Mouse (Mus musculus): Measurements from ENCODE around the gene Fam198a.

Fam198a gene

DNA sequence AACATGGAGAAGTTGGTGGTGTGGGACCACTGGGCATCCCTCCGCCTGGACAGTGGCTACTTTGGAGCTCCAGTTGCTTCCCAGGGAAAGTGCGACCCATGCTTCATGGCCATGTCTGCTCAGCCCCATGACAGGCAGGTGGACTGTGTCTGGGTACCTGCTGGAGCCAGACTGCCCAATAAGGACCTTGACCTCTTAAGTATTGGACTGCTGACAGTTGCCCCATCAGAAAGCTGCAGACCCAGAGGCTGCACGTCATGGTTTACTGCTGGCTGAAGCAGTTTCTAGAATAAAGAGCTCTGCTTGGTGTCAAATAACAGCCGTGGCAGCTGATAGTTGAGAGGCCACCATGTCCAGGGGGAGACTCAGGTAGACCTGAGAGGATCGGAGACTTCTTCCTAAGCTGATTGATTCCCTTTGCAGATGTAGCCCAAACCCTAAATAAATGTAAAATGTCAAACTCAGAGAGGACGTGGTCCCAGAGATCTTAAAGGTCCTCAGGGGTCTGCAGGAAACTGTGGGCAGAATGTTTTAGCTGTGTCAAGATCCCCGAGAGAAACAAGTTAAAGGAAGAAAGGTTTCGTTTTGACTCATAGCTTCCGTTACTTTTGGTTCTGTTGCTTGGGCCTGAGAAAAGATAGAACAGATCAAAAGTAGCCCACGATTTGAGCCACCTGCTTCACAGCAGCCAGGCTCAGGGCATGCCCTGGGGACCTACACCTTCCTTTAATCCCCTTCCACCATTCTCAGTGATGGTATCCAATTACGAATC, 24.0 kb upstream of the Fam198a start:
- DNase-seq = no peak

- no peak for DNase-seq
These were observed 23.1 kb upstream of the Fam198a start for GRCm38 (mm10) chr9:121927721-121928120.

- DNase-seq = peak; percentile 67
These were observed 22.3 kb upstream of the Fam198a start for GRCm38 (mm10) chr9:121928498-121928897.

- DNase-seq = no peak
These were observed 15.9 kb upstream of the Fam198a start for GRCm38 (mm10) chr9:121934856-121935255.

GRCm38 (mm10) chr9:121936952-121937351, 13.8 kb upstream of the Fam198a start:
- DNase-seq = no peak

DNA sequence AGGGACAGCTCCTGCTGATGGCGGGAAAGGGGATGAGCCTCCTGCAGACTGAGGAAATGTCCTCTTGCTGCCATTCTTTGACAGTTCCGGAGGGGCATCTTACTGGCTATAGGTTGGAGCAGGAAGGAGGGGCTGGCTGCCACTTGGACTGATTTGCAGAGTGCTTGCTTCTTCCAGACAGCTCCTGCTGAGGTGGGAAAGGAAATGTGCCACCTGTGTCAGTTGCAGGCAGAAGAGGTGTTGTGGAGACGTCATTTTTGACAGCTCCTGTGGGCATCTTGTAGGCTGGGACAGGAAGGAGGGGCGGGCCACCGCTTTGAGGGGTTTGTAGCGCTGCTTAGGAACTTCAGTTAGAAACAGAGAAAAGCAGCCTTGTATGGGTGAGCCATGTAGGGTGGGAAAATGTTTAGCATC, 13.3 kb upstream of the Fam198a start:
- DNase-seq = no peak

GRCm38 (mm10) chr9:121937944-121938355, 12.8 kb upstream of the Fam198a start:
- DNase-seq = no peak

DNA sequence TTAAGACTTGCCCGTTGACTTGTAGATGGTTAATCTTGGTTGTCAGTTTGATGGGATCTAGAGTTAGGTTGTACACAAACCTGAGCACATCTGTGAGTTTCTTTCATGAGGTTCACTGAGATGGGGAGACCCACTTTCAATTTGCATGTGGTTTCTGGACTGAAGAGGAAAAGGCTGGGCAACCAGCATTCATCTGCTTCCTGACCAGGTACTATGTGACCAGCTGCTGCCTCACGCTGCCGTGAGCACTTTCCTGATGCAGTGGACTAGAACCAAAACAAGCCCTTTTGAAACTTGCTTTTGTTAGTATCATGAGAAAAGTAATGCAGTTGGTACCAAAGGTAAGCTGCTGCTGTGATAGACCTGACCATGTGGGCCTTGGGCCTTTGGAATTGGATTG, 7.8 kb upstream of the Fam198a start:
- no peak for DNase-seq

DNA sequence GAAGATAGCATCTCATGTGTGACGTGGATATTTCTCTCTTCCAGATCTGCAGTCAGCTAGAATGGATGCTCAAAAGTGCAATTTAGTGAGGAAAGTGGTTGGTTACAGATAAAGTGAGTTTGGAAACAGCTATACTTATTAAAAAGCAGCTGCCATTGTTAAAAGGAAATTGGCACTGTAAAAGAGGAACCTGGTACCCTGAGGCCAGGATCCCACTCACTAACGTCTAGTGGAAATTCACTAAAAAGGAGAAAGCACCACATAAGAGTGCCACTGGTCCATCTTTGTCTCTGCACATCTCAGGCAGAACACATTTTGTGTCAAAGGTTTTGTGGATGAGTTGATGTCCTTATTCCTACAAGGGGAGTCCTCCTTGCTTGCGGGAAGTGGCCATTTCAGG, 7.2 kb upstream of the Fam198a start:
- no peak for DNase-seq

- peak; percentile 85 for DNase-seq
These were observed 3.0 kb upstream of the Fam198a start for GRCm38 (mm10) chr9:121947784-121948183.

DNA sequence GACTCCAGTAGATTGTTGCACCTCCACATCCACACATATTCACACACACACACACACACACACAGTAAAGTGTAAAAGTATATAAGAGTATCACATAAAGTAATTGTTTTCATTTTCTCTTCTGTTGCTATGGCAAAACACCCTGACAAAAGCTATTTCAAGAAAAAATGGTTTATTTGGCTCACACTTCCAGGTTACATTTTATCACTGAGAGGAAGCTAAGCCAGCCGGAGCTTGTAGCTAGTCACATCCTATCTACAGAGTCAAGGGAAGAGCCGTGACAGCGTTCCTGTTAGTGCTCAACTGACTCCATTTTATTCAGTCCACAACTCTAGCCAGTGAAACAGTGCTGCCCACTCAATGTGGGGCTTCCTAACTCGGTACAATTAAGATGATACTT, 2.4 kb upstream of the Fam198a start:
- no peak for DNase-seq

- DNase-seq = no peak
These were observed 281 bp downstream of the Fam198a start for GRCm38 (mm10) chr9:121951114-121951423.

DNA sequence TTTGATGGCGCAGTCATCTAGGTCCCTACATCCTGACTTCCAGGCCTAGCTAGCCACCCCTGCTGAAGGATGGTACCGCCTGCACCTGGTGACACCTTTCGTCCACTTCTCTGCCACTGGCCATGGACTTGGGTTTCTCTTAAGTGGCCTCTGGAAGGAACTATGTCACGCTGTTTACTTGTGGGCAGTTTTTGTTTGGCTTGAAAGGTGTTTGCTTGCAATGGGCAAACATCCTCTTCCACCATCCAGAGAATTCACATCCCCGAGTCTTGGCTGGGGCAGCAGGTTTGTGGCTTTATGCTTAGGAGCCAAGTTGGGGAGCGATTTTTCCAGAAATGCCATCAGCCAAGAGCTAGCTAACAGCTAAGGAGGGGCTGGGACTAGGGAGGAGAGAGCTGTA, 1.8 kb downstream of the Fam198a start:
- no peak for DNase-seq

DNA sequence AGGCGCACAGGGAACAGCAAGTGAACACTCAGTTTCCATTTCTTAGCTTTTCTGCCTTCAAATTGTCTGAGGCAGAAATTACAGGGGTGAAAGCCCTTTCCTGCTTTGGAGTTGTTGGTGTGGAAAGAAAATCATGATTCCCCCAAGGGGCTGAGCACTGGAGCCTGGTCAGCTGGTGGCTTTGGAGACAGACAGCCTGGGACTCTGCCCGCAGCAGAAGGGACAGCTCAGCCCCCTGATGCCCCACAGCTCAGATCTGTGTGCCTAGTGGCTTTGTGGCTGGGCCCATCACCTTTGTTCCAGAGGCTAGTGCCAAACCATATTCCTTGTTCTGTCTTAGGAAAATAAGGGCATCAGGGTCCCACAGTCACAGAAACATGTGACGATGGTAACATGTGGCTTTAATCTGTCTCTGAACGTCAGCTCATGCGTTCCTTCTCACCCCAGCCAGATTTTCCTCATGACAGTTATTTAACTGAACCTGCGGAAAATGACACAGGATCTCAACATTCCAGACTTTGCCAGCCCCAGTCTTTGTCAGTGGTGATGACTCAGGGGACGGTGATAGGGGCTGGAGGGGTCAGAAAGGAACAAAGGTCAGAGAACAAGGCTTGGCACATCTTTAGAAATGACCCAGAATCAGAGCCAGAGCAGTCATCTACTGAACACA, 9.3 kb downstream of the Fam198a start:
- DNase-seq = peak; percentile 18

DNA sequence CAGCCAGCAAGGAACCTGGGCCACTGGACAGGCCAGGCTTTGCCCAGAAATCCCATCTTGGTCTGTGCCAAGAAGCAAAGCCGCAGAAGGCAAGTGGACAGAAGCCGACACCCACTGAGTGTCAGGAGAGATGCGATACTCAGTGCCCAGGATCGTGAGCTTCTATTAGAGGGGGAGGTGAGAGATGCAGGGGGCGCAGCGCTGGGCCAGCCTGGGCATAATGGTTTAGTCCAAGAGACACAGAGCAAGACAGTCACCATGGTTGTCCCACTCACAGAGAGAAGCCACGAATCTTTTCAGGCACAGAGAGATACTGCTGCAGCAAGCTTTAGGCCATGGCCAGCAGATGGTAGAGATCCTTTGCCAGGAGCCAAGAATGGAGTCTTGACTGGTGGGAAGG, 14.2 kb downstream of the Fam198a start:
- no peak for DNase-seq

GRCm38 (mm10) chr9:121968258-121968657, 17.5 kb downstream of the Fam198a start:
- DNase-seq = no peak

- DNase-seq = no peak
These were observed 19.1 kb downstream of the Fam198a start for GRCm38 (mm10) chr9:121969841-121970381.

- DNase-seq = no peak
These were observed 22.4 kb downstream of the Fam198a start for GRCm38 (mm10) chr9:121973207-121973606.

GRCm38 (mm10) chr9:121974141-121974986, 23.6 kb downstream of the Fam198a start:
- DNase-seq = peak; percentile 38

GRCm38 (mm10) chr9:121975321-121975720, 24.5 kb downstream of the Fam198a start:
- no peak for DNase-seq

- DNase-seq = no peak
These were observed 30.3 kb downstream of the Fam198a start for GRCm38 (mm10) chr9:121981046-121981445.

GRCm38 (mm10) chr9:121981466-121982105, 30.8 kb downstream of the Fam198a start:
- DNase-seq = no peak

DNA sequence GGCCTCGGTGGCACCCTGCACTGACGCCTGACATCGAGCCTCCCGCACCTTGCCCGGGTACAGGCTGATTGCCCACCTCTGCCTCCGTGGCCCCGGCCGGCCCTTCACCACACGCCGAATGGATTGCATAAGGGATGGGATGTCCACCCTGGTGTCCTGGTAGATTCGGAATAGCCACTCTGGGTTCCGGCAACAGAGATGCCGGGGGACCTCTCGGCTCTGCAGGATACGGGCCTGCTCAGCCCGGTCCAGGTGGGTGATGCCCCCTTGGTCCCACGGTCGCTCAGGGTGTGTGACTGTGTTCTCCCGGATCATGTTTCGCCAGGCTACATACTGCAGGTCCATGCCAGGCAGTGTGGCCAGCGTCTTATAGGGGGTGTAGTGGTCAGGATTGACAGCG, 31.4 kb downstream of the Fam198a start:
- no peak for DNase-seq
